Mouse (Mus musculus) ES-Bruce4 (cell line): ENCODE measurements at regions not wholly inside any gene's neighbourhood (a gene's known extent, or its start where the extent isn't known, plus 50 kb on each side); places are given as distances from the start of the nearest gene placed in this dataset.
A peak's percentile ranks its signal among the peaks of the same experiment; 100 is the strongest.

ENCODE experiments used
- H3K27ac ChIP-seq: 2 replicates; pipeline ENCODE4 v1.5.1; 2012; ENCODE audit warnings: low read length, inconsistent platforms; ENCODE audit not compliant: insufficient read depth
- H3K27me3 ChIP-seq: 2 replicates; pipeline ENCODE4 v1.6.1; 2012; ENCODE audit warnings: mild to moderate bottlenecking, low read length, inconsistent platforms; ENCODE audit not compliant: control insufficient read depth, poor library complexity, insufficient read depth, severe bottlenecking
- H3K36me3 ChIP-seq: 2 replicates; pipeline ENCODE4 v1.6.1; 2012; ENCODE audit warnings: inconsistent platforms, mild to moderate bottlenecking, low read length, moderate library complexity; ENCODE audit not compliant: control insufficient read depth, poor library complexity, insufficient read depth, severe bottlenecking
- H3K4me1 ChIP-seq: one replicate; pipeline ENCODE4 v1.8.1; 2011; ENCODE audit warnings: low read length; ENCODE audit not compliant: control insufficient read depth, insufficient read depth
- H3K4me3 ChIP-seq: 2 replicates; pipeline ENCODE4 v1.5.1; 2011; ENCODE audit warnings: low read depth, mild to moderate bottlenecking, low read length
- H3K9ac ChIP-seq: 2 replicates; pipeline ENCODE4 v1.6.1; 2012; ENCODE audit warnings: low read depth, mild to moderate bottlenecking, inconsistent platforms; ENCODE audit not compliant: poor library complexity, severe bottlenecking
- H3K9me3 ChIP-seq: replicated peaks from 2 replicates; pipeline ENCODE4 v1.6.1; 2012; ENCODE audit warnings: mild to moderate bottlenecking, low read length, inconsistent platforms; ENCODE audit not compliant: control insufficient read depth, poor library complexity, insufficient read depth, severe bottlenecking
- CTCF ChIP-seq: IDR thresholded peaks from one replicate; pipeline ENCODE4 v1.8.1; 2011; ENCODE audit warnings: low read depth, low read length
- EP300 ChIP-seq: IDR thresholded peaks from 2 replicates; pipeline ENCODE4 v1.6.1; 2011; ENCODE audit warnings: low read depth, low read length; ENCODE audit not compliant: insufficient read depth
- POLR2A ChIP-seq: IDR thresholded peaks from one replicate; pipeline ENCODE4 v1.8.1; 2011; ENCODE audit warnings: low read length; ENCODE audit not compliant: insufficient read depth

DNA sequence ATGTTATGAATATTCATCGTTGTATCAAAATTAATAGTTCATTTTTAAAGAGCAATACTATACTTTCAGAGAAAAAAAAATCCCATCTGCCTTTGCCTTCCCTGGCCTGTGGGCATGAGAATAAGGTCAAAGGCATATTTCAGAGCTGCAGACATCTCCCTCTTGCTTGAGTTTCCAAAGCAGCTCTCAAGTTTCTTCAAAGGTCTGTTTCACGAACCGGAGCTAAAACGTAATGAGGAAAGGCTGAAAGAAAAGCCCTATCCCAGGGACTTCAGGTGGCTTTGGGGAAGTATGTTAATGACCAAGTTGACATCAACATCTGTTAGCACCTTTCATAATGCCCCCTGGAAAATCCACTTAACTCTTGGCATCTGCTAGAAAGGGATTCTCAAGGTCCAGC lies 479.0 kb upstream of the Adamts9 start:
- Histone ChIP-seq H3K27me3 (no peaks in the 10 kb centered on the region), H3K9me3 (no peaks in the 10 kb centered on the region), H3K36me3 (no peaks in the 10 kb centered on the region), H3K27ac (no peak overlapping the region), H3K4me1 (no peaks in the 10 kb centered on the region), H3K4me3 (no peak overlapping the region), H3K9ac (no peak overlapping the region)
- no peak for TF ChIP-seq EP300
- TF ChIP-seq POLR2A, result no peak
- TF ChIP-seq CTCF, result no peak

DNA sequence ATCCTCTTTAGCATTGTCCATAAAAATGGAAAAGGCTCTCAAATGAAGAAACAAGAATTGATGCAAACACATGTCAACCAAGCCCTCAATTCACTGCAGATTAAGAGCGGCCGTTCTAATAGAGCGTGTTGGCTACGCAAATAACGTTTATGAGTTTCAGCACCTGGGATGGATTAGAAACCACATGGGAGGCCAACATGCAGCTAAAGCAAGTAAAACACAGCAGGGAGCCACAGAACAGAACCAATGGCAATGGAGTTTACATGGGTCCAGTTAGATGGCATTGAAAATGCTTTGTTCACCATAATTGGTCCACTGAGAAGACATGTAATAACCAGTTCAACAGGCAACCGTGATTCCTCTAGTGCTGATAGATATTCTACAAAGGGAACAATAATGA lies 474.3 kb upstream of the Adamts9 start:
- TF ChIP-seq EP300 (no peak), CTCF (no peak), POLR2A (no peak)
- Histone ChIP-seq H3K9me3 (no peaks in the 10 kb centered on the region), H3K27me3 (no peaks in the 10 kb centered on the region), H3K36me3 (no peaks in the 10 kb centered on the region), H3K4me3 (no peak overlapping the region), H3K9ac (no peak overlapping the region), H3K4me1 (peaks cover 2% of the 10 kb centered on the region), H3K27ac (no peak overlapping the region)

DNA sequence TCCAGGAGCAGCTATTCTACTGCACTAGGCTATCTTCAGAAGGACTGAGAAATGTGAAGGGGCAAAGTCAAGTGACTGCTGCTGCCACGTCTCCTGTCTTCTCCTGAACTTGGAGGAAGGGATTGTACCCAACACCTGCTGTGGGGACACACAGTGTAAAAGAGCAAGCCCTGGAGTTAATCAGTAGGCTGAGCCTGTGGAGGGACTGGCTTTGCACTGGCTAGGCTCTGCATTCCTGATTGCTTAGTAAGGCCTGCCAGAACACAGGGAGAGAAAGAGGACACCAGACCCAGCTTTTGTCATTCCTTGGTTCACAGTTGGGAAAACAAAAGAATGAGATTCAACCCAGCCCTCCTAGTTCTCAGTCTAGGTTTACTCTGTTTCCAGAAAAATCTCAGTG lies 472.7 kb upstream of the Adamts9 start:
- Histone ChIP-seq H3K27ac (no peak overlapping the region), H3K4me1 (peaks cover 4% of the 10 kb centered on the region), H3K9ac (no peak overlapping the region), H3K27me3 (no peaks in the 10 kb centered on the region), H3K36me3 (no peaks in the 10 kb centered on the region), H3K4me3 (no peak overlapping the region), H3K9me3 (no peaks in the 10 kb centered on the region)
- TF ChIP-seq EP300, result peak; percentile 68; the same call in 1 of the 2 replicates
- no peak for TF ChIP-seq CTCF

DNA sequence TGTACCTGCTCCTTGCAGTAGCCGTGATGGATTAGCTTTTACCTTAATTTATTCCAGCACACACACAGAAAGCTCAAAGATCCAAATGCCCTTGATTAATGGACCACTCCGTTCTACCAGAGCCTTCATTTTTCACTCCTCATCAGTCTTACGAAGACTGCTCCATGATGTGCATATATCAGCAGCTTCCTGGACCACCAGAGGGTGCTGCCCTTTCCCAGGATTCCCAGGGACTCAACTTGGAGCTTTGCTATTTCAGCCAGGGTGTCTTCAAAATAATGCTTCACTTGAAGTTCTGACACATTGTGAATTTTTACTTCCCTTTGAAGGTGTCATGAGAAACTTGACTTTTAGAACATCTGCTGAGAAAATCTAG lies 467.8 kb upstream of the Adamts9 start:
- no peak overlapping the region for H3K27ac ChIP-seq
- H3K27me3 ChIP-seq, result no peaks in the 10 kb centered on the region
- peaks cover 4% of the 10 kb centered on the region for H3K9me3 ChIP-seq
- no peak overlapping the region for H3K9ac ChIP-seq
- no peak for TF ChIP-seq EP300
- TF ChIP-seq CTCF, result no peak
- no peak for TF ChIP-seq POLR2A
- H3K4me1 ChIP-seq, result peaks cover 3% of the 10 kb centered on the region
- H3K36me3 ChIP-seq, result no peaks in the 10 kb centered on the region
- no peak overlapping the region for H3K4me3 ChIP-seq

DNA sequence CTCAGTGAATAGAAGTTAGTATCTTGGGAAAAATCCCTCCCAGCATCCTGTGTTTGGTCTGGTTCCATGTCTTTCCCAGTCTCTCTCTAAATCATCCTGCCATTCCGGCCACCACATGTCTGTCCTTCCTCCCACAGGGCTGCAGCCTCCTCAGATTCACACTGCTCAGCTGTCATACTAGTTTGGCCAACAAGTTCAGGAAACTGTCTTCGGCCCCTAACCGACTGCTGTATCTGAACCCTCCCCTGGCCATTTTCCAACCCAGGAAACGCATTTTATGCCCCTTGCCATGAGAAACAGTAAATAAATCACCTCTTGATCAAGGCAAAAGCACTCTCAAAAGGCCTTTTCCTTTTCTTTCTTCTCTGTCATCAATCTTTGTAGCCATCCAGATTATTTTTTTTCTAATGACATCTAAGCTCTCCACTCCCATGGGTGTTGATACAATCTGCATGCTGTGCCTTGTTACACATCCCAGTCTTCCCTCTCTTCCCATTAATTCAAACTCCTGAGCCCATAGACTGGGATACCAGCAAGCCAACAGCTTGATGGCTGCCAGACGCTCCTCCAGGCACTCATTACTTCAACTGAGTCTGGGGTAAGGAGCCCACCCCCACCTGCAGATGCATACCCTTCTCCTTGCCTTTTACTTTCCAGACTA lies 467.3 kb upstream of the Adamts9 start:
- Histone ChIP-seq H3K9ac (no peak overlapping the region), H3K27me3 (no peaks in the 10 kb centered on the region), H3K4me1 (peaks cover 3% of the 10 kb centered on the region), H3K27ac (no peak overlapping the region), H3K36me3 (no peaks in the 10 kb centered on the region), H3K4me3 (no peak overlapping the region), H3K9me3 (peaks cover 4% of the 10 kb centered on the region)
- TF ChIP-seq EP300 (no peak), POLR2A (no peak), CTCF (no peak)

DNA sequence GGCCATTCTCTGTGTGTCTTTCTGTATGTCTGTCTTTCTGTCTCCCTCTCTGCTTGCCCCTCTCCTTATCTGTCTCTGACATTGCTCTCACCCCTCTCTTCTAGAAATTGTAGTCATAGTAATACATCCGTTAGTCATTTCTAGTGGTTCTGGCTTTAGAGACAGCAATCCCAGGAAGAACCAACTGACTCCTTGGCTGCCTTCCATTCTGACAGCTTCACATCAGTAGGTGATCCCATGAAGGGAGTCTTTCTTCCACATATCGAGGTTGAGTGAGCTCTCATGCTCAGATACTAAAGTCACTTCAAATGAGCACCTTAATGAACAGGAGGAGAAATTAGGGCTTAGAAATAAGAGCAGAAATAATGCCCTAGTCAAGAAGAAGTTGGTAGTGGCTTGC lies 455.3 kb upstream of the Adamts9 start:
- H3K36me3 ChIP-seq, result no peaks in the 10 kb centered on the region
- TF ChIP-seq POLR2A (no peak), CTCF (no peak), EP300 (no peak)
- no peak overlapping the region for H3K4me3 ChIP-seq
- no peaks in the 10 kb centered on the region for H3K9me3 ChIP-seq
- no peak overlapping the region for H3K27ac ChIP-seq
- H3K27me3 ChIP-seq, result no peaks in the 10 kb centered on the region
- H3K4me1 ChIP-seq, result no peaks in the 10 kb centered on the region
- no peak overlapping the region for H3K9ac ChIP-seq
